Mouse (Mus musculus): ENCODE results near the gene Retsat. TPM values are rescaled to one million over a fixed set of nuclear protein-coding genes. Genes with fewer than 3 reads are reported as not detected.

Gene Retsat
- polyA plus RNA-seq, 1 experiment, result 15.6 TPM

- Histone ChIP-seq H3K27ac (ENCODE audit: insufficient read depth, low read length) (no peak overlapping the region), H3K4me1 (ENCODE audit: control insufficient read depth, insufficient read depth, low read length) (peaks cover 10% of the 10 kb centered on the region), H3K4me3 (replicated peaks; ENCODE audit: insufficient read depth, low read depth, low read length) (no peak overlapping the region), H3K27me3 (ENCODE audit: control insufficient read depth, insufficient read depth, low read length) (no peaks in the 10 kb centered on the region)
- 81% methylated on average over 2 of the region's 2 CpGs for WGBS
- DNase-seq, result no peak
- no peak for TF ChIP-seq POLR2A (IDR thresholded peaks at IDR 0.05; ENCODE audit: borderline replicate concordance, insufficient read depth, low read length)
- no peak for TF ChIP-seq CTCF (IDR thresholded peaks at IDR 0.05; ENCODE audit: borderline replicate concordance, insufficient read depth, low read depth, low read length)
These were observed 32.1 kb downstream of the Retsat start for GRCm38 (mm10) chr6:72630370-72630769.

DNA sequence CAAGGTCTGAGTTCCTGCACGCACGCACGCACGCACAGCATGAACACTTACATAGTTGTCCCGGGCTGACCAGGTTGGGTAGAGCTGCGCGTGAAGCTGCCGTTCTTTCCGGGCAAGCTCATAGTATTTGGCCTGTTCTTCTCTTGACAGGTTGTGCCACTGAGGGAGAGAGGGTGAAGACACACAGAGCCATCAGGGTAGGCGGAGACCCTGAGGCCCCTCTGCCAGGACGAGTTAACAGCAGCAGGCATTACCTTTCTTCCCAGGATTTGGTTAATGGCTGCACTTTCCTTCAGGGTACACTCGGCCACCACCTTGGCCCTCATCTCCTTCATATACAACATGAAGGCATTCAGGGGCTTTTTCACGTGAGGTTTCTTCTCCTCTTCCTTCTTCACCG lies 32.7 kb downstream of the Retsat start:
- Histone ChIP-seq H3K4me3 (replicated peaks; ENCODE audit: insufficient read depth, low read depth, low read length) (no peak overlapping the region), H3K27me3 (ENCODE audit: control insufficient read depth, insufficient read depth, low read length) (no peaks in the 10 kb centered on the region), H3K4me1 (ENCODE audit: control insufficient read depth, insufficient read depth, low read length) (peaks cover 10% of the 10 kb centered on the region), H3K27ac (ENCODE audit: insufficient read depth, low read length) (no peak overlapping the region)
- TF ChIP-seq CTCF (IDR thresholded peaks at IDR 0.05; ENCODE audit: borderline replicate concordance, insufficient read depth, low read depth, low read length) (no peak), POLR2A (IDR thresholded peaks at IDR 0.05; ENCODE audit: borderline replicate concordance, insufficient read depth, low read length) (no peak)
- DNase-seq, result no peak
- WGBS, result 29% methylated on average over 14 of the region's 14 CpGs

DNA sequence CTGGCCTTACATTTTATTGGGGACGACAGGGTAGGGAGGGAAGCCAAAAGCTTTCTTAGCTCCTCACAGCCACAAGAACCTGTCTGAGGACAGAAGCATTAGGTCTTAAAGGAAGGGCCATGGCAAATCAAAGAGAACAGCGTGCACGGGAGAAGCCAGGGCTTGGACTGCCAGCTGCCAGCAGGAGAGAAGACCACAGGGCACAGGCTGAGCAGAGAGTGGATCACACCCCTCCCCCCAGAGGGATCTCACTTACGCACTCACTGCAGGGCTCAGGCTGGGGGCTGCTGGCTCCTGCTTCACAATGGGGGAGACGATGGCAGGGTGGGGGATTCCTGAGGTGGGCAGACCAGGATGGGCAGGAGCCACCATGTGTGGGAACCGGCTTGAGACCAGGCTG lies 33.4 kb downstream of the Retsat start:
- Histone ChIP-seq H3K4me3 (replicated peaks; ENCODE audit: insufficient read depth, low read depth, low read length) (no peak overlapping the region), H3K27ac (ENCODE audit: insufficient read depth, low read length) (no peak overlapping the region), H3K4me1 (ENCODE audit: control insufficient read depth, insufficient read depth, low read length) (peaks cover 10% of the 10 kb centered on the region), H3K27me3 (ENCODE audit: control insufficient read depth, insufficient read depth, low read length) (no peaks in the 10 kb centered on the region)
- WGBS, result 41% methylated on average over 6 of the region's 6 CpGs
- no peak for DNase-seq
- TF ChIP-seq CTCF (IDR thresholded peaks at IDR 0.05; ENCODE audit: borderline replicate concordance, insufficient read depth, low read depth, low read length) (no peak), POLR2A (IDR thresholded peaks at IDR 0.05; ENCODE audit: borderline replicate concordance, insufficient read depth, low read length) (no peak)

GRCm38 (mm10) chr6:72634311-72634710 lies 36.0 kb downstream of the Retsat start:
- H3K27me3 ChIP-seq (ENCODE audit: control insufficient read depth, insufficient read depth, low read length), result no peaks in the 10 kb centered on the region
- TF ChIP-seq CTCF (IDR thresholded peaks at IDR 0.05; ENCODE audit: borderline replicate concordance, insufficient read depth, low read depth, low read length) (no peak), POLR2A (IDR thresholded peaks at IDR 0.05; ENCODE audit: borderline replicate concordance, insufficient read depth, low read length) (no peak)
- no peak for DNase-seq
- peaks cover 10% of the 10 kb centered on the region for H3K4me1 ChIP-seq (ENCODE audit: control insufficient read depth, insufficient read depth, low read length)
- WGBS, result 73% methylated on average over 10 of the region's 10 CpGs
- no peak overlapping the region for H3K27ac ChIP-seq (ENCODE audit: insufficient read depth, low read length)
- H3K4me3 ChIP-seq (replicated peaks; ENCODE audit: insufficient read depth, low read depth, low read length), result no peak overlapping the region

- Histone ChIP-seq H3K4me3 (replicated peaks; ENCODE audit: insufficient read depth, low read depth, low read length) (no peak overlapping the region), H3K27ac (ENCODE audit: insufficient read depth, low read length) (no peak overlapping the region), H3K4me1 (ENCODE audit: control insufficient read depth, insufficient read depth, low read length) (peaks cover 5% of the 10 kb centered on the region), H3K27me3 (ENCODE audit: control insufficient read depth, insufficient read depth, low read length) (no peaks in the 10 kb centered on the region)
- TF ChIP-seq CTCF (IDR thresholded peaks at IDR 0.05; ENCODE audit: borderline replicate concordance, insufficient read depth, low read depth, low read length) (peak; percentile 55; the same call in 1 of the 2 replicates), POLR2A (IDR thresholded peaks at IDR 0.05; ENCODE audit: borderline replicate concordance, insufficient read depth, low read length) (no peak)
- DNase-seq, result peak; percentile 27 to 29
- whole genome bisulfite sequencing, result 40% methylated on average over 12 of the region's 12 CpGs
These were observed 37.6 kb downstream of the Retsat start for GRCm38 (mm10) chr6:72635760-72636431.

DNA sequence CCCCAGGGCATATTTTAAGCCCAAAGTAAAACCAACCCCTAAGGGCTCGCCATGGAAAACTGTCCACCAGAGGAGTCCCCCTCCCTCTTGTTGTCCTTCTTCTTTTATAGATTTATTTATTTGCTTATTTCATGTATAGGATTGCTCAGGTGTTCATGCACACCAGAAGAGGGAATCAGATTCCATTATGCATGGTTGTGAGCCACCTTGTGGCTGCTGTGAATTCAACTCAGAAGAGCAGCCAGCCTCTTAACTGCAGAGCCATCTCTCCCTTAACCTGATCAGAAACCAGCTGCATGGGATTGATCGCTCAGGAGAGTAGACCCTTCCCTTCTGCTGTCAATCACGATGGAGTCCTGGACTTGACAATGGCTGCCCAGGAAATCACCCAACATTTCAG lies 38.7 kb downstream of the Retsat start:
- Histone ChIP-seq H3K27me3 (ENCODE audit: control insufficient read depth, insufficient read depth, low read length) (no peaks in the 10 kb centered on the region), H3K4me3 (replicated peaks; ENCODE audit: insufficient read depth, low read depth, low read length) (no peak overlapping the region), H3K4me1 (ENCODE audit: control insufficient read depth, insufficient read depth, low read length) (no peaks in the 10 kb centered on the region), H3K27ac (ENCODE audit: insufficient read depth, low read length) (no peak overlapping the region)
- no peak for DNase-seq
- no peak for TF ChIP-seq CTCF (IDR thresholded peaks at IDR 0.05; ENCODE audit: borderline replicate concordance, insufficient read depth, low read depth, low read length)
- no peak for TF ChIP-seq POLR2A (IDR thresholded peaks at IDR 0.05; ENCODE audit: borderline replicate concordance, insufficient read depth, low read length)
- 81% methylated on average over 3 of the region's 3 CpGs for whole genome bisulfite sequencing

GRCm38 (mm10) chr6:72641218-72641954 lies 43.1 kb downstream of the Retsat start:
- TF ChIP-seq CTCF (IDR thresholded peaks at IDR 0.05; ENCODE audit: borderline replicate concordance, insufficient read depth, low read depth, low read length) (no peak), POLR2A (IDR thresholded peaks at IDR 0.05; ENCODE audit: borderline replicate concordance, insufficient read depth, low read length) (no peak)
- WGBS, result 88% methylated on average over 18 of the region's 18 CpGs
- no peaks in the 10 kb centered on the region for H3K4me1 ChIP-seq (ENCODE audit: control insufficient read depth, insufficient read depth, low read length)
- no peak overlapping the region for H3K27ac ChIP-seq (ENCODE audit: insufficient read depth, low read length)
- H3K27me3 ChIP-seq (ENCODE audit: control insufficient read depth, insufficient read depth, low read length), result no peaks in the 10 kb centered on the region
- H3K4me3 ChIP-seq (replicated peaks; ENCODE audit: insufficient read depth, low read depth, low read length), result no peak overlapping the region
- DNase-seq, result no peak

- TF ChIP-seq POLR2A (IDR thresholded peaks at IDR 0.05; ENCODE audit: borderline replicate concordance, insufficient read depth, low read length), result no peak
- no peak for TF ChIP-seq CTCF (IDR thresholded peaks at IDR 0.05; ENCODE audit: borderline replicate concordance, insufficient read depth, low read depth, low read length)
- no peak overlapping the region for H3K4me3 ChIP-seq (replicated peaks; ENCODE audit: insufficient read depth, low read depth, low read length)
- no peaks in the 10 kb centered on the region for H3K27me3 ChIP-seq (ENCODE audit: control insufficient read depth, insufficient read depth, low read length)
- no peak for DNase-seq
- H3K27ac ChIP-seq (ENCODE audit: insufficient read depth, low read length), result no peak overlapping the region
- WGBS, result 75% methylated on average over 4 of the region's 4 CpGs
- H3K4me1 ChIP-seq (ENCODE audit: control insufficient read depth, insufficient read depth, low read length), result no peaks in the 10 kb centered on the region
These were observed 46.3 kb downstream of the Retsat start for GRCm38 (mm10) chr6:72644576-72644975.

Data from cerebellum, adult 2 months (tissue).